ENCODE assay signal across 9 mouse cellular contexts in genomic region chr2:120562859-120563234, GRCm38 (mm10). TPM values are rescaled to one million over a fixed set of nuclear protein-coding genes. Genes with fewer than 3 reads are reported as not detected.
A peak's percentile ranks its signal among the peaks of the same experiment; 100 is the strongest.
DNase-seq lines count a peak whose midpoint lies in the region; ATAC-seq lines count a peak whose summit lies in the region.
"Had no signal": no experiment of that assay in that cellular context is flagged by ENCODE, and none has a peak within 500 bp of the region (broad histone marks: within the 10 kb centered on the region; RNA-seq: fewer than 3 reads in every experiment).

No protein-coding gene starts in this region.

- DNase-seq in neural tube, embryonic 11.5 days (ENCODE audit: low spot score), result no peak
- no peak for DNase-seq in neural tube, embryonic 10.5 days (ENCODE audit: extremely low spot score, low spot score)
- no peak for DNase-seq in right cerebral cortex, postnatal 4 days
- no peak for DNase-seq in adrenal gland, postnatal 4 days (ENCODE audit: low spot score in 2 of 2)
- DNase-seq in layer of hippocampus, adult 9-11 months, result no peak
- DNase-seq: left cerebral cortex, postnatal 4 days had no signal

- peak overlapping the region; percentile 89 for H3K4me3 ChIP-seq in neural tube, embryonic 11.5 days (ENCODE audit: low read depth, low read length)
- H3K4me3 ChIP-seq in forebrain, embryonic 13.5 days, result peak overlapping the region; percentile 88
- H3K4me3 ChIP-seq in liver, embryonic 12.5 days, result peak overlapping the region; percentile 79
- H3K4me3 ChIP-seq in stomach, embryonic 15.5 days (replicated peaks), result peak overlapping the region; percentile 99

- ATAC-seq in neural tube, embryonic 11.5 days (ENCODE audit: insufficient read depth, low FRiP score, low TSS enrichment), result no peak
- ATAC-seq in forebrain, embryonic 13.5 days, result no peak
- no peak for ATAC-seq in liver, embryonic 12.5 days
- ATAC-seq in stomach, embryonic 15.5 days (ENCODE audit: insufficient read depth, low FRiP score, low read depth), result no peak

- no peaks in the 10 kb centered on the region for H3K9me3 ChIP-seq in neural tube, embryonic 11.5 days (ENCODE audit: control insufficient read depth, low read length)
- H3K9me3 ChIP-seq in forebrain, embryonic 13.5 days (replicated peaks), result no peaks in the 10 kb centered on the region
- no peaks in the 10 kb centered on the region for H3K9me3 ChIP-seq in liver, embryonic 12.5 days (replicated peaks)
- no peaks in the 10 kb centered on the region for H3K9me3 ChIP-seq in stomach, embryonic 15.5 days

- no peaks in the 10 kb centered on the region for H3K4me1 ChIP-seq in neural tube, embryonic 11.5 days (ENCODE audit: control insufficient read depth, insufficient read depth, low read length)
- H3K4me1 ChIP-seq in forebrain, embryonic 13.5 days, result peaks cover 11% of the 10 kb centered on the region
- peaks cover 67% of the 10 kb centered on the region for H3K4me1 ChIP-seq in liver, embryonic 12.5 days
- H3K4me1 ChIP-seq in stomach, embryonic 15.5 days, result peaks cover 6% of the 10 kb centered on the region; the same call in 1 of the 2 replicates

- H3K36me3 ChIP-seq in neural tube, embryonic 11.5 days (ENCODE audit: control insufficient read depth, insufficient read depth, low read length), result no peaks in the 10 kb centered on the region
- no peaks in the 10 kb centered on the region for H3K36me3 ChIP-seq in forebrain, embryonic 13.5 days (ENCODE audit: poor library complexity, severe bottlenecking)
- peaks cover 6% of the 10 kb centered on the region; the same call in 1 of the 2 replicates for H3K36me3 ChIP-seq in liver, embryonic 12.5 days
- H3K36me3 ChIP-seq in stomach, embryonic 15.5 days, result no peaks in the 10 kb centered on the region

- peak overlapping the region; percentile 89 for H3K9ac ChIP-seq in neural tube, embryonic 11.5 days (ENCODE audit: low read length)
- H3K9ac ChIP-seq in forebrain, embryonic 13.5 days, result peak overlapping the region; percentile 95
- H3K9ac ChIP-seq in liver, embryonic 12.5 days, result peak overlapping the region; percentile 94
- H3K9ac ChIP-seq in stomach, embryonic 15.5 days, result peak overlapping the region; percentile 94

- no peaks in the 10 kb centered on the region for H3K27me3 ChIP-seq in neural tube, embryonic 11.5 days (ENCODE audit: control insufficient read depth, insufficient read depth, low read length)
- no peaks in the 10 kb centered on the region for H3K27me3 ChIP-seq in forebrain, embryonic 13.5 days
- no peaks in the 10 kb centered on the region for H3K27me3 ChIP-seq in liver, embryonic 12.5 days (replicated peaks)
- H3K27me3 ChIP-seq in stomach, embryonic 15.5 days (replicated peaks), result no peaks in the 10 kb centered on the region

- H3K4me2 ChIP-seq in neural tube, embryonic 11.5 days (ENCODE audit: low read depth), result peak overlapping the region; percentile 55
- H3K4me2 ChIP-seq in forebrain, embryonic 13.5 days, result peak overlapping the region; percentile 82
- peak overlapping the region; percentile 81 for H3K4me2 ChIP-seq in liver, embryonic 12.5 days
- H3K4me2 ChIP-seq in stomach, embryonic 15.5 days, result peak overlapping the region; percentile 53

- 25% methylated on average over 9 of the region's 9 CpGs for WGBS in neural tube, embryonic 11.5 days
- 25% methylated on average over 9 of the region's 9 CpGs for WGBS in forebrain, embryonic 13.5 days
- WGBS in liver, embryonic 12.5 days (ENCODE audit: insufficient replicate concordance), result 5% methylated on average over 9 of the region's 9 CpGs
- 17% methylated on average over 9 of the region's 9 CpGs for WGBS in stomach, embryonic 15.5 days

- H3K27ac ChIP-seq in neural tube, embryonic 11.5 days (ENCODE audit: low read depth, low read length), result no peak overlapping the region
- H3K27ac ChIP-seq in forebrain, embryonic 13.5 days, result no peak overlapping the region
- H3K27ac ChIP-seq in liver, embryonic 12.5 days, result peak overlapping the region; percentile 80
- H3K27ac ChIP-seq in stomach, embryonic 15.5 days, result peak overlapping the region; percentile 63; the same call in 1 of the 2 replicates

RNA-seq across cellular contexts. Expression of gene Zfp106, which starts 0.8 kb away (rescaled TPM):
- polyA plus RNA-seq in neural tube, embryonic 11.5 days (2014; fragmentation: Nextera tagmentation; extraction: Ambion mirVana), result 63.6 and 68.5 TPM in 2 replicates
- polyA plus RNA-seq in forebrain, embryonic 13.5 days (2015; fragmentation: Nextera tagmentation; extraction: Ambion mirVana), result 48.4 and 54.2 TPM in 2 replicates
- polyA plus RNA-seq in liver, embryonic 12.5 days (2016; fragmentation: Nextera tagmentation; extraction: Ambion mirVana), result 41.9 and 43.4 TPM in 2 replicates
- polyA plus RNA-seq in stomach, embryonic 15.5 days (2015; fragmentation: Nextera tagmentation; extraction: Ambion mirVana), result 48.0 and 48.1 TPM in 2 replicates
- 100 to 1,000 TPM; 104 TPM for total RNA-seq in adrenal gland, postnatal 4 days (2021)

RNA-seq across cellular contexts. Expression of gene Snap23, which starts 4.6 kb away (rescaled TPM):
- polyA plus RNA-seq in neural tube, embryonic 11.5 days (2014; fragmentation: Nextera tagmentation; extraction: Ambion mirVana), result 50.4 and 51.6 TPM in 2 replicates
- 21.5 and 25.0 TPM in 2 replicates for polyA plus RNA-seq in forebrain, embryonic 13.5 days (2015; fragmentation: Nextera tagmentation; extraction: Ambion mirVana)
- 48.5 and 49.6 TPM in 2 replicates for polyA plus RNA-seq in liver, embryonic 12.5 days (2016; fragmentation: Nextera tagmentation; extraction: Ambion mirVana)
- polyA plus RNA-seq in stomach, embryonic 15.5 days (2015; fragmentation: Nextera tagmentation; extraction: Ambion mirVana), result 43.5 and 50.6 TPM in 2 replicates
- total RNA-seq in adrenal gland, postnatal 4 days (2021), result 10 to 100 TPM; 51.7 to 60.1 TPM

RNA-seq across cellular contexts. Expression of gene Haus2, which starts 46.3 kb away (rescaled TPM):
- polyA plus RNA-seq in neural tube, embryonic 11.5 days (2014; fragmentation: Nextera tagmentation; extraction: Ambion mirVana), result 35.7 and 36.1 TPM in 2 replicates
- 33.5 and 38.4 TPM in 2 replicates for polyA plus RNA-seq in forebrain, embryonic 13.5 days (2015; fragmentation: Nextera tagmentation; extraction: Ambion mirVana)
- 21.7 and 21.8 TPM in 2 replicates for polyA plus RNA-seq in liver, embryonic 12.5 days (2016; fragmentation: Nextera tagmentation; extraction: Ambion mirVana)
- 21.7 and 23.0 TPM in 2 replicates for polyA plus RNA-seq in stomach, embryonic 15.5 days (2015; fragmentation: Nextera tagmentation; extraction: Ambion mirVana)
- 10 to 100 TPM; 20.6 to 24.1 TPM for total RNA-seq in adrenal gland, postnatal 4 days (2021)

RNA-seq across cellular contexts. Expression of gene Lrrc57, which starts 46.5 kb away (rescaled TPM):
- polyA plus RNA-seq in neural tube, embryonic 11.5 days (2014; fragmentation: Nextera tagmentation; extraction: Ambion mirVana), result 32.0 and 33.8 TPM in 2 replicates
- polyA plus RNA-seq in forebrain, embryonic 13.5 days (2015; fragmentation: Nextera tagmentation; extraction: Ambion mirVana), result 34.5 and 37.2 TPM in 2 replicates
- 16.0 and 18.0 TPM in 2 replicates for polyA plus RNA-seq in liver, embryonic 12.5 days (2016; fragmentation: Nextera tagmentation; extraction: Ambion mirVana)
- 17.8 and 19.9 TPM in 2 replicates for polyA plus RNA-seq in stomach, embryonic 15.5 days (2015; fragmentation: Nextera tagmentation; extraction: Ambion mirVana)
- total RNA-seq in adrenal gland, postnatal 4 days (2021), result 10 to 100 TPM; 17.3 to 21.9 TPM

Comparison
In these comparisons a context has a peak if more than half of its experiments do, and no peak if none do; other contexts are left out.
1. H3K27ac ChIP-seq: peak in liver, embryonic 12.5 days (single experiment) and stomach, embryonic 15.5 days (single experiment); none in neural tube, embryonic 11.5 days (single experiment) and forebrain, embryonic 13.5 days (single experiment).
2. Peak in every context shown above with its lines, with median percentiles within 50 percentile points of each other: H3K4me2 ChIP-seq, H3K4me3 ChIP-seq and H3K9ac ChIP-seq.